Mouse (Mus musculus) T-helper 1 cell (primary cell): ENCODE data around the gene Hacl1.
"Not testable (repeated sequence)": the region's sequence is repeated elsewhere in the genome, so short reads cannot be mapped to it uniquely, and the experiment has no call there.

Source experiments
- in situ Hi-C: fragments of 300-600 bp; cut with MboI, MseI; formaldehyde crosslinking; loops from one replicate; pipeline ENCODE4 v1.15.1; 2025; ENCODE audit warnings: high pct_unique_total_duplicates

Hacl1 gene

GRCm38 (mm10) chr14:31641506-31642155, 545 bp upstream of the Hacl1 start:
- in situ Hi-C loops, result no loop called here

- in situ Hi-C loops, result no loop called here
Measured at GRCm38 (mm10) chr14:31640346-31640889, 668 bp downstream of the Hacl1 start, which contains the start of gene Gm49387. Gene Gm49387 (minus strand): TSS chr14:31640878.

- in situ Hi-C loops, result no loop called here
Measured at GRCm38 (mm10) chr14:31630677-31631076, 10.4 kb downstream of the Hacl1 start.

GRCm38 (mm10) chr14:31622748-31623147, 18.3 kb downstream of the Hacl1 start:
- in situ Hi-C loops, result no loop called here

GRCm38 (mm10) chr14:31620591-31621223, 20.4 kb downstream of the Hacl1 start:
- in situ Hi-C loops, result no loop called here

- in situ Hi-C loops, result no loop called here
Measured at GRCm38 (mm10) chr14:31617997-31618396, 23.1 kb downstream of the Hacl1 start.

- in situ Hi-C loops, result no loop called here
Measured at GRCm38 (mm10) chr14:31617204-31617603, 23.9 kb downstream of the Hacl1 start.

GRCm38 (mm10) chr14:31613671-31614070, 27.4 kb downstream of the Hacl1 start:
- in situ Hi-C loops, result no loop called here

GRCm38 (mm10) chr14:31611986-31612385, 29.1 kb downstream of the Hacl1 start:
- in situ Hi-C loops, result no loop called here

GRCm38 (mm10) chr14:31605514-31605913, 35.6 kb downstream of the Hacl1 start:
- in situ Hi-C loops, result no loop called here

GRCm38 (mm10) chr14:31604916-31605315, 36.2 kb downstream of the Hacl1 start:
- in situ Hi-C loops, result no loop called here

GRCm38 (mm10) chr14:31602616-31602979, 38.5 kb downstream of the Hacl1 start:
- in situ Hi-C loops, result not testable (repeated sequence)

- in situ Hi-C loops, result no loop called here
Measured at GRCm38 (mm10) chr14:31601908-31602615, 39.0 kb downstream of the Hacl1 start.

- in situ Hi-C loops, result no loop called here
Measured at GRCm38 (mm10) chr14:31597446-31597845, 43.6 kb downstream of the Hacl1 start.

GRCm38 (mm10) chr14:31596408-31596807, 44.7 kb downstream of the Hacl1 start:
- in situ Hi-C loops, result no loop called here

- in situ Hi-C loops, result no loop called here
Measured at GRCm38 (mm10) chr14:31594693-31595092, 46.4 kb downstream of the Hacl1 start.

- in situ Hi-C loops, result no loop called here
Measured at GRCm38 (mm10) chr14:31593036-31593435, 48.0 kb downstream of the Hacl1 start.

- in situ Hi-C loops, result no loop called here
Measured at GRCm38 (mm10) chr14:31591243-31591642, 49.8 kb downstream of the Hacl1 start, which contains the start of gene Colq. Gene Colq (minus strand): TSS chr14:31591343.

- in situ Hi-C loops, result no loop called here
Measured at GRCm38 (mm10) chr14:31586451-31586850, 54.6 kb downstream of the Hacl1 start.

GRCm38 (mm10) chr14:31583082-31583481, 58.0 kb downstream of the Hacl1 start:
- in situ Hi-C loops, result no loop called here

- in situ Hi-C loops, result no loop called here
Measured at GRCm38 (mm10) chr14:31577966-31578735, 62.9 kb downstream of the Hacl1 start.
